Mouse (Mus musculus) lung, embryonic 15.5 days (tissue): ENCODE data around the gene Pecr. TPM values are rescaled to one million over a fixed set of nuclear protein-coding genes. Genes with fewer than 3 reads are reported as not detected.

Experiments used
- ATAC-seq: fragments of 200-750 bp; cut with Nextera tagmentation; 2 replicates; pipeline ENCODE4 v1.8.0; 2017; ENCODE audit warnings: moderate number of reproducible peaks, borderline replicate concordance; ENCODE audit not compliant: low FRiP score, low TSS enrichment; ENCODE audit errors: extremely low read depth
- H3K27ac ChIP-seq: fragments of 300-500 bp; sonication (generic); 2 replicates; pipeline ENCODE4 v1.5.1; 2015; ENCODE audit warnings: moderate library complexity, mild to moderate bottlenecking, inconsistent platforms
- H3K27me3 ChIP-seq: fragments of 300-500 bp; sonication (generic); 2 replicates; pipeline ENCODE4 v1.6.1; 2015; ENCODE audit warnings: inconsistent platforms
- H3K36me3 ChIP-seq: fragments of 300-500 bp; sonication (generic); 2 replicates; pipeline ENCODE4 v1.6.1; 2015; ENCODE audit warnings: inconsistent platforms
- H3K4me1 ChIP-seq: fragments of 300-500 bp; sonication (generic); 2 replicates; pipeline ENCODE4 v1.6.1; 2015; ENCODE audit warnings: inconsistent platforms
- H3K4me2 ChIP-seq: fragments of 300-500 bp; sonication (generic); 2 replicates; pipeline ENCODE4 v1.6.1; 2015; ENCODE audit warnings: inconsistent platforms, mild to moderate bottlenecking, moderate library complexity
- H3K4me3 ChIP-seq: fragments of 300-500 bp; sonication (generic); 2 replicates; pipeline ENCODE4 v1.5.1; 2015; ENCODE audit warnings: mild to moderate bottlenecking, inconsistent platforms
- H3K9ac ChIP-seq: fragments of 300-500 bp; sonication (generic); 2 replicates; pipeline ENCODE4 v1.6.1; 2015; ENCODE audit warnings: inconsistent platforms
- H3K9me3 ChIP-seq: fragments of 300-500 bp; sonication (generic); 2 replicates; pipeline ENCODE4 v1.6.1; 2016; ENCODE audit warnings: inconsistent platforms
- WGBS: fragments of 180-500 bp; shearing (Covaris S2); methylation state at CpG from one replicate; pipeline ENCODE4 v1.1.7; 2015; 5-methylcytosine and 5-hydroxymethylcytosine counted together
- polyA plus RNA-seq: library from polyadenylated mRNA; unstranded; fragments of >200 nt; fragmentation: Nextera tagmentation; extraction: Ambion mirVana; gene quantifications from 2 replicates; pipeline ENCODE4 v1.2.1, GENCODE M21; 2015

Gene Pecr
- 23.0 and 24.8 TPM in 2 replicates for polyA plus RNA-seq

DNA sequence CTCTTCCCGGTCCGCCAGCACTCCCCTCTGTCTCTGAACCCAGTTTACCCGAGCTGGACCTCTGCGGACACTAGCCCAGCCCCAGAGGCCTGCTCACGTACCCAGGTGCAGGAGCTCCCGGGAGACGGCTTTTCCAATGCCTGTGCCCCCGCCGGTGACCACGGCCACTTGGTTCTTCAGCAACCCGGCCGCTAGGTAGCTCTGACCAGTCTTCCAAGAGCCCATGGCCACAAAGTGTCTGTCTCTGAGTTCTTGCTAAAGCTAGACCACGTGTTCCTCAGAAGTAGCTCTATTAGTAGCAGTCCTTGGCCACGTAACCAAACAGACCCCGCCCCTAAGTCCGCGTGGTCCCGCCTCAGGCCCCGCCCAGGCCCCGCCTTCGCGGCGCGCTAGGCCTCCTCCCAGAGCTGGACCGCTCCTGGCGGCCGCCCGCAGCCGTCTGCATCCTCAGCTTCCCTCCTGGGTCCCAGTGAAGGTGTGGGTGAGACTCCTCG, at the start of gene Pecr, which contains the start of gene Tmem169:
Pecr (minus strand) TSS at position 323 of the 494 bp plus-strand sequence.
Tmem169 (plus strand) TSS at position 378 of the 494 bp plus-strand sequence.
- peak; percentile 100 for ATAC-seq
- Histone ChIP-seq H3K36me3 (no peaks in the 10 kb centered on the region), H3K4me2 (peak within 1 kb of the TSS; percentile 85), H3K4me3 (peak within 1 kb of the TSS; percentile 58), H3K27ac (0 out of 2 replicates have a peak within 1 kb of the TSS, but pooled peaks have one; percentile 27), H3K27me3 (peaks cover 13% of the 10 kb centered on the region), H3K9ac (peak within 1 kb of the TSS; percentile 72), H3K4me1 (peaks cover 11% of the 10 kb centered on the region), H3K9me3 (no peaks in the 10 kb centered on the region)
- WGBS = under 1% methylated on average over 30 of the region's 30 CpGs

DNA sequence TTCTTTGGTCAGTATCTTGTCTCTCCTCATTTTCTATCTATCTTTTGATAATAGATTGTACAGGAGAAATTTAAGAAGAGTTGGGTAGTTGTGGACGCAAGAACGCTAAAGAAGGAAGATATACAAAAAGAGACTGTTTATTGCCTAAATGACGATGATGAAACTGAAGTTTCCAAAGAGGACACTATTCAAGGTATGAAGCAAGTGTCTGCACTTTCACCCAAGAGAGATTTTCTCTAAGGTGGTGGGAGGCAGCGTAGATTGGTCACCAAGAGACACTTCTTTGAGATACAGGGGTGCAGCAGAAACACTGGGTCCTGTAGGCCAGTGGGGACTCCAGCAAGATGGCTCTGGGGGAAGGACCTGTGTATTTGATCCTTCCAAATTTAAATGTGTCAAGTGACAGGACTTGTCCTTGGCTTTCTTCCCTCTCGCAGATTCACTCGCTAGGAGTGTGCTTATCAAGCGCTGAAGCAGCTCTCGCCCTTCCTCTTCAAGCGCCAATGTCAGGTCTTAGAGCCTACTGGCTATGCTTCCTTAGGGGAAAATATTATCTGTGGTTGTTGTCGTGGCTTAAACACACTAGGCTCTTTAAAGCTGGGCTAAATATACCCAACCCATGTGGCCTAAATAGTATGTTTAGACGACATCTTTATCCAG, 42.2 kb upstream of the Pecr start:
- no peak overlapping the region for H3K27ac ChIP-seq
- no peak overlapping the region for H3K9ac ChIP-seq
- no peaks in the 10 kb centered on the region for H3K9me3 ChIP-seq
- no peak overlapping the region for H3K4me3 ChIP-seq
- H3K4me2 ChIP-seq = no peak overlapping the region
- peaks cover 20% of the 10 kb centered on the region for H3K36me3 ChIP-seq
- no peak for ATAC-seq
- 92% methylated on average over 11 of the region's 11 CpGs for WGBS
- H3K27me3 ChIP-seq = no peaks in the 10 kb centered on the region
- H3K4me1 ChIP-seq = no peaks in the 10 kb centered on the region

DNA sequence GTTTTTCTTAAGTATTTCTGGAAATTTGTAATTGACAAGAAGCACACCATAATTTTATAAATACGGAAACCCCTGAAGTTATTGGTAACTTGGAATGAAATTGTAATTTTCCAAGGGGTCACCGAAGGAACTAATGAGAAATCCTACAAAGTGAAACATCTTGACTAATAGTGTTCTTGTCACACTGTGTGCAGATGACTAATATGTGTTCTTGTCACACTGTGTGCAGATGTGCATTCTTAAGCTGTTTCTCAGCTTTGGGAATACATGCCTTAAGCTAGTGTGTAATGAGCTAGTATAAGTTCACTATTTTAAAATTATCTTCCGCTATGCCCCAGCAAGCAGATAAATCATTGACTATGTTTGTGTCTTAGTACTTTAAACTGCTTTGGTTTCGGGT, 39.1 kb upstream of the Pecr start:
- Histone ChIP-seq H3K4me2 (no peak overlapping the region), H3K9me3 (no peaks in the 10 kb centered on the region), H3K4me1 (no peaks in the 10 kb centered on the region), H3K9ac (no peak overlapping the region), H3K27ac (no peak overlapping the region), H3K27me3 (no peaks in the 10 kb centered on the region), H3K36me3 (peaks cover 18% of the 10 kb centered on the region), H3K4me3 (no peak overlapping the region)
- 90% methylated on average over 4 of the region's 4 CpGs for WGBS
- no peak for ATAC-seq

DNA sequence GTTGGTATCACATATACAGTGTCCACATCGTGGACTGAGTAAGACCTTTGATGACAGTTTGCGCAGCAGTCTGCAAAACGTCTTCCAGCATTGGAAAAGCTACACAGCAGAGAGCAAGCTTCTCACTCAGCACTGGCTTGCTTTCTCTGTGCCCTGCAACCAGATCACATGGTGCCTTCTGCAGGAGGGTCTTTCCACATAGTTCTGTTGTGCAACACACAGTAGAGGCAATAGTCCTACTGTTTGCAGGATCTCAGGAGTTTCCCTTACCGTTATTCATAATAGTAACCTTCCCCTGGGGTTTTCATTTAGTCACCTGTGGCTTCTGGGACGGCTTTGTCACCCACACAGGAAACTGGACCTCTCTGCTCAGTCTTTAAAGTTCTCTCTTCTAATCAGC, 36.6 kb upstream of the Pecr start:
- no peak overlapping the region for H3K9ac ChIP-seq
- H3K27me3 ChIP-seq = no peaks in the 10 kb centered on the region
- no peak overlapping the region for H3K27ac ChIP-seq
- peaks cover 11% of the 10 kb centered on the region for H3K36me3 ChIP-seq
- 94% methylated on average over 5 of the region's 5 CpGs for WGBS
- ATAC-seq = no peak
- H3K4me2 ChIP-seq = no peak overlapping the region
- H3K4me1 ChIP-seq = peaks cover 4% of the 10 kb centered on the region; the same call in 1 of the 2 replicates
- no peak overlapping the region for H3K4me3 ChIP-seq
- no peaks in the 10 kb centered on the region for H3K9me3 ChIP-seq

DNA sequence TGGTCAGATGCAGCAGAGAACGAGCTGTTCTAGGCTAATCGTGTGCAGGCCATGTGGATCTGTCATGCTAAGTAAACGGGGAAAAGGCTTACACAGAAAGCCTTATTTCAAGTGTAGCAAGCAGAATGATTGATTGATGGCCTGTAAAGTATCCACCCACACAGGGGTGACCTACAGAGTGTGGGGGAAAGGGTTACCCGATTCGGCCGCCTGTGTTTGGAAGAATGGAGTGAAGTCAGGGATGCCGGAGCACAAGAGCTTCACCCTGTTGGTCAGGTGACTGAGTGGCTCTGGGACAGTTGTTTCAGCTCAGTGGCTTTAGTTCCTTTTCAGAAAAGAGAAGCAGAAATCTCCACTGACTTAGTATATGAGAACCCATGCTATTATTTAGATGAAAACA, 32.8 kb upstream of the Pecr start:
- ATAC-seq = no peak
- no peak overlapping the region for H3K4me3 ChIP-seq
- H3K27ac ChIP-seq = no peak overlapping the region
- H3K9me3 ChIP-seq = no peaks in the 10 kb centered on the region
- WGBS = 55% methylated on average over 7 of the region's 7 CpGs
- H3K27me3 ChIP-seq = no peaks in the 10 kb centered on the region
- H3K4me1 ChIP-seq = peaks cover 4% of the 10 kb centered on the region; the same call in 1 of the 2 replicates
- H3K9ac ChIP-seq = no peak overlapping the region
- no peak overlapping the region for H3K4me2 ChIP-seq
- peaks cover 11% of the 10 kb centered on the region for H3K36me3 ChIP-seq

DNA sequence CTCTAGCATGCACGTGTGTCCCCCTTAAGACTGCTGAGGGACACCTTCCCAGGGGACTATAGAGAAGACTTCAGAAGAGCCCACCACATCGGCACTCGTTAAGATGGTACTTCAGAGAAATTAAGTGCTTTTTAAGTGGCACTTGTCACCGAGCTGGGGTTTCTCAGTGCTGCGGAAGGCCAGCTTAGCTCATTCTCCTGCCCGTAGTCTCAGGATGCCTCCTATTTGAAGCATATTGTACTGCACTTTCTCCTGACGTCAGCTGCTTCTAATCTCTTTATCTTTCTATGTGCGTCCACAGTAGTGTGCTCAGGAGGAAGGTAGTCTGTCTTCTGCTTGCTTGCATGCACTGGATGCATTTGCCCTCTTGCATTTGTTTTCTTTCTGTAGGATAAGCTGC, 32.3 kb upstream of the Pecr start:
- Histone ChIP-seq H3K36me3 (peaks cover 11% of the 10 kb centered on the region), H3K4me2 (no peak overlapping the region), H3K4me1 (peaks cover 4% of the 10 kb centered on the region; the same call in 1 of the 2 replicates), H3K27ac (no peak overlapping the region), H3K27me3 (no peaks in the 10 kb centered on the region), H3K4me3 (no peak overlapping the region), H3K9ac (no peak overlapping the region), H3K9me3 (no peaks in the 10 kb centered on the region)
- WGBS = 59% methylated on average over 8 of the region's 8 CpGs
- ATAC-seq = no peak

DNA sequence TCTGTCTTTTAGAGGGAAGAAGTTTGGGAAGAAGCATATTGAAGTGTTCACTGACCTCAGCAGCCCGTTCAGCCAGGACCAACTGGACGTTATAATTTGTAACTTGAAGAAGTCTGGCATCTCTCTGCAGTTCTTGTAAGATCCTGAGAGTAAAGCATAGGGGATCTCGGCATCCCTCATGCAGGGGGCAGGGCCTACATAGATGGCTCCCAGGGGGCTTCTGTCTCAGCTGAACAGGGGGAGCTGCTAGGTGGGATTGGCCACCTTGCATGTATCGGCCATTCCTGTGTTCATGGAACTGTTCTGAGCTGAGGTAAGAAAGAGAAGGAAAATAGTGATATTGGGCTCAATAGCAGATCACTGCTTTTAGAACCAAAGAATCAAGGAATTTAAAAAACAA, 31.3 kb upstream of the Pecr start:
- WGBS = 93% methylated on average over 4 of the region's 4 CpGs
- no peaks in the 10 kb centered on the region for H3K9me3 ChIP-seq
- H3K27me3 ChIP-seq = no peaks in the 10 kb centered on the region
- peaks cover 3% of the 10 kb centered on the region for H3K36me3 ChIP-seq
- H3K4me3 ChIP-seq = no peak overlapping the region
- H3K27ac ChIP-seq = no peak overlapping the region
- no peak overlapping the region for H3K4me2 ChIP-seq
- no peak for ATAC-seq
- peaks cover 4% of the 10 kb centered on the region; the same call in 1 of the 2 replicates for H3K4me1 ChIP-seq
- no peak overlapping the region for H3K9ac ChIP-seq

DNA sequence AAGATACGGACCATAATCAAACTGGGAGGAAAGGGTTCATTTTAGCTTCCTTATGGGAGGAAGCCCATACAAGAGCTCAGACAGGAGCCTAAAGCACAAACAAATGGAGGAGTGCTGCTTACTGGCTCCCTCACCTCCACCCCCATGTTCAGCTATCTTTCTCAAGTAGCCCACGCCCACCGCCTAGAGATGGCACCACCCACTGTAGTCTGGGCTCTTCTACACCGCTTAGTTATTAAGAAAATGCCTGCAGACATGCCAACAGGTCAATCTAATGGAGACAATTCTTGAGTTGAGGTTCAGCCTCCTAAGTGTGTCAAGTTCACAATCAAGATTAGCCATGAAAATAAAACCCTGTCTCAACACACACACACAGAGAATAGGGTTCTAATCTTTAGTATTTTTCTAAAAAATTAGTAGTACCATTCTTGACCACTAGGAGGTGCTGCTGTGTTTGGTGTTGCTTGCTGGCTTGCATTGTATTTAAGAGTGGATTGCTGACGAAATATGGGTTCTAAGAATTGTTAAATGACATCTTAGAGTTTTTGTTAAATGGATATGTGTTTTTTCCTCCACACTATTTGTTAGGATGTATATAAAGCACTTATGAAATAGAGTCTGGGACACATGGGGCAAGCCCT, 29.4 kb upstream of the Pecr start:
- Histone ChIP-seq H3K36me3 (no peaks in the 10 kb centered on the region; the same call in 1 of the 2 replicates), H3K4me1 (peaks cover 4% of the 10 kb centered on the region; the same call in 1 of the 2 replicates), H3K27me3 (no peaks in the 10 kb centered on the region), H3K9me3 (no peaks in the 10 kb centered on the region), H3K4me2 (no peak overlapping the region), H3K27ac (no peak overlapping the region), H3K9ac (no peak overlapping the region), H3K4me3 (no peak overlapping the region)
- WGBS = 72% methylated on average over 5 of the region's 5 CpGs
- ATAC-seq = no peak

DNA sequence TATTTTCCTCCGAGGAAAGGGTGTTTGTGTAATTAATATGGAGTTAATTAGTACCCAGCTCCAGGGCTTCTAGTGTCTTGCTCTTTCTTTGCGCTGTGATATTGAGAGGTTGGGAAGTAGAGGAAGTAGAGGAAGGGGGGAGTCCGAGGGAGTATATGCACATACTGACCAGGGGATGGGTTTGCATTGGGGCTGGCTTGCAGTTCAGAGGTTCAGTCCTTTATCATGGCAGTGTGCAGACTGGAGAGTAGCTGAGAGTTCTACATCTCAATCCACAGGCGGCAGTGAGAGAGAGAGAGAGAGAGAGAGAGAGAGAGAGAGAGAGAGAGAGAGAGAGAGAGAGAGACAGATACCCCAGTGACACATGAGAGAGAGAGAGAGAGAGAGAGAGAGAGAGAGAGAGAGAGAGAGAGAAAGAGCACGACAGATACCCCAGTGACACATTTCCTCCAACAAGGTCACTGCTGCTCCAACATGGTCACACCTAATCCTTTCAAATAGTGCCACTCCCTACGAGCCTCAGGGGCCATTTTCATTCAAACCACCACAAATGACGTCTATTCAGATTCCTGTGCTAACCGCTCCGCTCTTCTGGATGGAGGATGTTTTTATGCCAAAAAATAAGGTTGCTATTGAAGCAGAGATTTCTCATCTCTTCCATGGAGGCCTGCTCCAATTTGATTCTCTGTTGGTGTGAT, 28.7 kb upstream of the Pecr start:
- Histone ChIP-seq H3K9me3 (no peaks in the 10 kb centered on the region), H3K27me3 (no peaks in the 10 kb centered on the region), H3K27ac (no peak overlapping the region), H3K4me2 (no peak overlapping the region), H3K9ac (no peak overlapping the region), H3K36me3 (no peaks in the 10 kb centered on the region; the same call in 1 of the 2 replicates), H3K4me3 (no peak overlapping the region), H3K4me1 (peaks cover 4% of the 10 kb centered on the region; the same call in 1 of the 2 replicates)
- 85% methylated on average over 9 of the region's 9 CpGs for WGBS
- no peak for ATAC-seq

DNA sequence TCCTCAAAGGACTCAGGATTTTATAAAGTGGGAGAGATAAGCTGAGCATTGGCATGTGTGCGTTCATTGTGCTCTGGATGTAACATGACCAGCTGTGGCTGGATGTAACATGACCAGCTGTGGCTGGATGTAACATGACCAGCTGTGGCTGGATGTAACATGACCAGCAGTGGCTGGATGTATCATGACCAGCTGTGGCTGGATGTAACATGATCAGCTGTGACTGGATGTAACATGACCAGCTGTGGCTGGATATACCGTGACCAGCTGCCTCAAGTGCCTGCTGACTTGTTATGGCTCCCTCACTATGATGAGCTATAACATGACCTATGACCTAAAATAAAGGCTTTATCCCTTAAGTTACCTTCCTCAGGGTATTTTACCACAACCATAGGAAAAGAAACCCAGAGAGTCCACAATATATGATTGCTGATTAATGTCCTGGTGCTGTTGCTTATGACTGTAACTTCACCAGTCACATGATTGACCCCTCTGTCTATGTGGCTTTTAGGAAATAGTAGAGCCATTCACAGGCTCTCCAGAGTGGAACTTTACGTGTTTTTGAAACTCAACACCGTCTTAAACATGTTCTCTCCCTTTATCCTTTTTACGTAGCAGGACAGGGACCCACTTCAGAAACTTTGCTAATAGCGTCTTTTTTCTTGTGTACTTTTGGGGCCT, 25.8 kb upstream of the Pecr start:
- no peaks in the 10 kb centered on the region for H3K9me3 ChIP-seq
- no peaks in the 10 kb centered on the region for H3K36me3 ChIP-seq
- H3K4me2 ChIP-seq = no peak overlapping the region
- no peak overlapping the region for H3K27ac ChIP-seq
- no peak overlapping the region for H3K4me3 ChIP-seq
- H3K27me3 ChIP-seq = no peaks in the 10 kb centered on the region
- WGBS = 52% methylated on average over 6 of the region's 6 CpGs
- no peak overlapping the region for H3K9ac ChIP-seq
- ATAC-seq = no peak
- peaks cover 2% of the 10 kb centered on the region; the same call in 1 of the 2 replicates for H3K4me1 ChIP-seq

DNA sequence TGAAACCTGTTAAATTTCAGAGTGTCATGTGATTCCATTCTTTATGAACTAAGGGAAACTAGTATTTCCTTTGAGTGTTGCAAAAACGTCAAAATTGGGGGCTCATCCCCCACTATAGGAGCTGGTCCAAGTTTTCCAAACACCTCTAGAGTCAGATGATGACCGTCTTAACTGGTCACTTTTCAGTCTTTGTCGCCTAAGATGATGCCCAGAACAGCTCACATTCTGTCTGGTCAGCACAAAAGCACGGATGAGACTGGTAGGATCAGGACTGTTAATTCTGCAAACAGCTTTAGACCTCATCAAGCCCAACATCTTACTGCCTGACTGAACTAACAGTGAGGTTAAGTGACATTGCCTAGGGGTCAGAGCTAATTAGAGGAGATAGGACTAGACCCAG, 24.8 kb upstream of the Pecr start:
- Histone ChIP-seq H3K4me2 (no peak overlapping the region), H3K36me3 (no peaks in the 10 kb centered on the region), H3K27ac (no peak overlapping the region), H3K9me3 (no peaks in the 10 kb centered on the region), H3K4me3 (no peak overlapping the region), H3K4me1 (peaks cover 2% of the 10 kb centered on the region; the same call in 1 of the 2 replicates), H3K27me3 (no peaks in the 10 kb centered on the region), H3K9ac (no peak overlapping the region)
- no peak for ATAC-seq
- WGBS = 56% methylated on average over 4 of the region's 4 CpGs
